17 mouse cellular contexts compared by ENCODE assay signal in genomic region chr16:34963008-34963407, GRCm38 (mm10). TPM values are rescaled to one million over a fixed set of nuclear protein-coding genes. Genes with fewer than 3 reads are reported as not detected.
DNase-seq lines count a peak whose midpoint lies in the region; ATAC-seq and TF ChIP-seq lines count a peak whose summit lies in the region.
"Had no signal": no experiment of that assay in that cellular context is flagged by ENCODE, and none has a peak within 500 bp of the region (broad histone marks: within the 10 kb centered on the region; RNA-seq: fewer than 3 reads in every experiment).

No protein-coding gene starts in this region.

- 34% methylated on average over 4 of the region's 4 CpGs for WGBS in heart, adult 2 months
- 6% methylated on average over 4 of the region's 4 CpGs for WGBS in kidney, embryonic 16.5 days
- WGBS in intestine, embryonic 16.5 days, result 39% methylated on average over 4 of the region's 4 CpGs

- no peaks in the 10 kb centered on the region for H3K9me3 ChIP-seq in kidney, embryonic 16.5 days (ENCODE audit: low read length)
- H3K9me3 ChIP-seq in intestine, embryonic 16.5 days (ENCODE audit: control insufficient read depth, low read length), result no peaks in the 10 kb centered on the region
- H3K9me3 ChIP-seq: limb, embryonic 13.5 days had no signal

- H3K27ac ChIP-seq in heart, adult 2 months, result peak overlapping the region; percentile 32
- H3K27ac ChIP-seq in kidney, embryonic 16.5 days (ENCODE audit: low read length), result peak overlapping the region; percentile 85
- peak overlapping the region; percentile 49 for H3K27ac ChIP-seq in intestine, embryonic 16.5 days (ENCODE audit: low read length)
- H3K27ac ChIP-seq: limb, embryonic 13.5 days; liver, embryonic 14.5 days had no signal

- no peak overlapping the region for H3K9ac ChIP-seq in heart, adult 2 months (ENCODE audit: low read depth, low read length)
- H3K9ac ChIP-seq in kidney, embryonic 16.5 days (replicated peaks; ENCODE audit: low read length), result no peak overlapping the region
- H3K9ac ChIP-seq in intestine, embryonic 16.5 days (ENCODE audit: low read depth, low read length), result no peak overlapping the region
- H3K9ac ChIP-seq: limb, embryonic 13.5 days; liver, embryonic 14.5 days had no signal

- no peak for TF ChIP-seq POLR2A in heart, adult 2 months (IDR thresholded peaks at IDR 0.05; ENCODE audit: insufficient read depth, low read depth, low read length)

- no peak for TF ChIP-seq CTCF in heart, adult 2 months (IDR thresholded peaks at IDR 0.05)

- no peak overlapping the region for H3K4me2 ChIP-seq in kidney, embryonic 16.5 days (replicated peaks; ENCODE audit: low read depth, low read length)
- H3K4me2 ChIP-seq in intestine, embryonic 16.5 days (ENCODE audit: low read depth, low read length), result no peak overlapping the region
- H3K4me2 ChIP-seq: limb, embryonic 13.5 days had no signal

- H3K79me2 ChIP-seq in heart, adult 2 months (replicated peaks; ENCODE audit: control insufficient read depth, insufficient read depth, low read length), result no peaks in the 10 kb centered on the region

- 0 out of 2 replicates have a peak, but pooled peaks have one; percentile 4 for ATAC-seq in kidney, embryonic 16.5 days (ENCODE audit: low FRiP score, low TSS enrichment)
- ATAC-seq in intestine, embryonic 16.5 days, result no peak
- ATAC-seq: forebrain, embryonic 14.5 days; hindbrain, embryonic 16.5 days had no signal

- no peak overlapping the region for H3K4me3 ChIP-seq in heart, adult 2 months
- H3K4me3 ChIP-seq in kidney, embryonic 16.5 days (ENCODE audit: low read length), result no peak overlapping the region
- no peak overlapping the region for H3K4me3 ChIP-seq in intestine, embryonic 16.5 days (ENCODE audit: low read length)
- H3K4me3 ChIP-seq: limb, embryonic 13.5 days had no signal

- intact Hi-C loops in heart, adult 2 months (cut with DNase I), result loop anchor here (10.0 kb wide), 1 partner anchor 298 kb away; no protein-coding TSS in a partner anchor
- intact Hi-C loops in heart, postnatal 14 days (cut with DNase I), result no loop called here
- intact Hi-C loops in left cerebral cortex, postnatal 25 days (cut with DNase I), result no loop called here

- no peaks in the 10 kb centered on the region for H3K27me3 ChIP-seq in heart, adult 2 months (ENCODE audit: control insufficient read depth, insufficient read depth, low read length)
- H3K27me3 ChIP-seq in kidney, embryonic 16.5 days (ENCODE audit: insufficient read depth, low read length), result no peaks in the 10 kb centered on the region
- no peaks in the 10 kb centered on the region for H3K27me3 ChIP-seq in intestine, embryonic 16.5 days (replicated peaks; ENCODE audit: control insufficient read depth, insufficient read depth, low read length)

- DNase-seq in heart, adult 2 months, result no peak
- no peak for DNase-seq in heart, postnatal 14 days
- no peak for DNase-seq in kidney, postnatal 14 days
- DNase-seq in 416B (ENCODE audit: low read depth), result peak; percentile 52
- DNase-seq in retina, postnatal 1 day, result no peak
- no peak for DNase-seq in left cerebral cortex, postnatal 25 days (ENCODE audit: low spot score in 2 of 2)
- DNase-seq: cerebellum, adult 18-20 months; cerebellum, postnatal 36 days; kidney, adult 8-10 months; layer of hippocampus, adult 9-11 months; thymus, postnatal 25 days had no signal

- peaks cover 35% of the 10 kb centered on the region for H3K4me1 ChIP-seq in heart, adult 2 months (ENCODE audit: control insufficient read depth, insufficient read depth, low read length)
- H3K4me1 ChIP-seq in kidney, embryonic 16.5 days (ENCODE audit: insufficient read depth, low read length), result peaks cover 67% of the 10 kb centered on the region
- peaks cover 53% of the 10 kb centered on the region for H3K4me1 ChIP-seq in intestine, embryonic 16.5 days (ENCODE audit: control insufficient read depth, insufficient read depth, low read length)

- H3K36me3 ChIP-seq in heart, adult 2 months (ENCODE audit: control insufficient read depth, insufficient read depth, low read length), result peaks cover 22% of the 10 kb centered on the region
- peaks cover 7% of the 10 kb centered on the region for H3K36me3 ChIP-seq in kidney, embryonic 16.5 days (ENCODE audit: insufficient read depth, low read length)
- peaks cover 8% of the 10 kb centered on the region; the same call in 1 of the 2 replicates for H3K36me3 ChIP-seq in intestine, embryonic 16.5 days (ENCODE audit: control insufficient read depth, insufficient read depth, low read length)
- H3K36me3 ChIP-seq: limb, embryonic 13.5 days had no signal

- no peak for TF ChIP-seq EP300 in heart, adult 2 months (IDR thresholded peaks at IDR 0.05; ENCODE audit: insufficient read depth, low read depth, low read length)

RNA-seq across cellular contexts. Expression of gene Hacd2, which starts 59.2 kb away (rescaled TPM):
- total RNA-seq in heart, adult 2 months (2021), result 10 to 100 TPM in 1 of 2 experiments, 1 to 10 TPM in 1; 7.2 to 12.4 TPM
- 13.2 and 17.0 TPM in 2 replicates for polyA plus RNA-seq in heart, adult 2 months (2012; rRNA removed)
- 1 to 10 TPM; 8.3 to 8.5 TPM for total RNA-seq in heart, postnatal 14 days (2021)
- polyA plus RNA-seq in kidney, embryonic 16.5 days (2015; fragmentation: Nextera tagmentation; extraction: Ambion mirVana), result 99.9 and 111 TPM in 2 replicates
- 103 TPM in 2 replicates for polyA plus RNA-seq in intestine, embryonic 16.5 days (2015; fragmentation: Nextera tagmentation; extraction: Ambion mirVana)
- total RNA-seq in left cerebral cortex, postnatal 25 days (2021), result 10 to 100 TPM; 35.3 to 36.2 TPM

Comparison
In these comparisons a context has a peak if more than half of its experiments do, and no peak if none do; other contexts are left out.
1. H3K27ac ChIP-seq: peak in every context shown above with its lines; median percentile 85 in kidney, embryonic 16.5 days; 49 in intestine, embryonic 16.5 days; 32 in heart, adult 2 months.